Mouse (Mus musculus) lung, postnatal 0 days (tissue): ENCODE results near the gene Draxin. TPM values are rescaled to one million over a fixed set of nuclear protein-coding genes. Genes with fewer than 3 reads are reported as not detected.
A peak's percentile ranks its signal among the peaks of the same experiment; 100 is the strongest.

Experiments
- ATAC-seq: fragments of 200-750 bp; cut with Nextera tagmentation; 2 replicates; pipeline ENCODE4 v1.8.0; 2017; ENCODE audit warnings: moderate library complexity
- DNase-seq: peaks from one replicate; pipeline ENCODE4 v3.0.0-alpha.2; 2016; ENCODE audit warnings: low spot score
- H3K27ac ChIP-seq: fragments of 300-500 bp; sonication (generic); 2 replicates; pipeline ENCODE4 v1.5.1; 2014; ENCODE audit warnings: antibody characterized with exemption, mild to moderate bottlenecking, low read length, mixed read lengths
- H3K27me3 ChIP-seq: fragments of 300-500 bp; sonication (generic); replicated peaks from 2 replicates; pipeline ENCODE4 v1.6.1; 2014; ENCODE audit warnings: low read length, mixed read lengths; ENCODE audit not compliant: insufficient read depth
- H3K36me3 ChIP-seq: fragments of 300-500 bp; sonication (generic); 2 replicates; pipeline ENCODE4 v1.6.1; 2014; ENCODE audit warnings: low read length, mixed read lengths; ENCODE audit not compliant: insufficient read depth
- H3K4me1 ChIP-seq: fragments of 300-500 bp; sonication (generic); 2 replicates; pipeline ENCODE4 v1.6.1; 2014; ENCODE audit warnings: antibody characterized with exemption, low read depth, low read length, mixed read lengths; ENCODE audit not compliant: insufficient read depth
- H3K4me2 ChIP-seq: fragments of 300-500 bp; sonication (generic); replicated peaks from 2 replicates; pipeline ENCODE4 v1.6.1; 2014; ENCODE audit warnings: low read depth, mild to moderate bottlenecking, low read length, moderate library complexity, mixed read lengths
- H3K4me3 ChIP-seq: fragments of 300-500 bp; sonication (generic); 2 replicates; pipeline ENCODE4 v1.5.1; 2014; ENCODE audit warnings: low read depth, low read length
- H3K9ac ChIP-seq: fragments of 300-500 bp; sonication (generic); replicated peaks from 2 replicates; pipeline ENCODE4 v1.6.1; 2014; ENCODE audit warnings: low read depth, mild to moderate bottlenecking
- H3K9me3 ChIP-seq: fragments of 300-500 bp; sonication (generic); 2 replicates; pipeline ENCODE4 v1.6.1; 2016; ENCODE audit warnings: low read length, mixed read lengths
- CTCF ChIP-seq: IDR thresholded peaks from 2 replicates; pipeline ENCODE4 v1.5.1; 2016; ENCODE audit warnings: antibody characterized with exemption, mild to moderate bottlenecking
- EP300 ChIP-seq: IDR thresholded peaks from 2 replicates; pipeline ENCODE4 v1.6.1; 2016; ENCODE audit warnings: antibody characterized with exemption, mild to moderate bottlenecking, control low read depth
- WGBS: fragments of 180-500 bp; shearing (Covaris S2); extraction: QIAGEN DNeasy Blood & Tissue Kit; methylation state at CpG from one replicate; pipeline ENCODE4 v1.1.7; 2014; 5-methylcytosine and 5-hydroxymethylcytosine counted together
- polyA plus RNA-seq: library from polyadenylated mRNA; unstranded; fragments of >200 nt; fragmentation: Nextera tagmentation; extraction: Ambion mirVana; gene quantifications from 2 replicates; pipeline ENCODE4 v1.2.1, GENCODE M21; 2015

The Draxin gene
- polyA plus RNA-seq, 1 experiment from 2014 or later, result 0.06 TPM

DNA sequence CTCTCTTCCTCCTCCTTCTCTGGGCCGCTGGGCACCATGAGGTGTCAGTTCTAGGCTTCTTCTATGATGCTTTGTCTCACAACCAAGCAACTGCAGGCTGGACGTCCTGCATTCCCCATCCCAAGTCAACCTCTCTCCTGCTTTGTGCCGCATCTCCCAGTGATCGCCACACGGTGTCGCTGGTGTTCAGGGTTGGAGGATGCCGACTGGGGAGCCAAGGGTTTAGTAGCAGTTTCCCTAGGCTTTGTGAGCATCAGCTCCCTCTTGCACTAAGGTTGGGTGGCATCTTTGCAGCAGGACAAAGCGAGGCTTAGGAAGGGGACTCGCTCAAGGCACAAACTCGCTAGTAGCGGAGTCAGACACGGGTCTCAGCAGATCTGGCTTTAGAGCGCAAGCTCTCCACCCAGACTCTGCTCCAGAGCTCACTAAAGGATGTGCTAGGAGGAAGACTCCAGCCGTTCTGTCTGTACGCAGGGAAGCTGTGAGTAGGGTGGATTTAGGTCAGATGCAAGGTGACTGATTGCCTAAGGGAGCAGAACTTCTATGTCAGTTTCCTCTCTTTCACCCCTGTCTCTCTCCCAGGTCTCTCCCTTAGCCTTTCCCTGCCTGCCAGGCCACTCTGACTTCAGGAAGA, 15.6 kb downstream of the Draxin start:
- WGBS, result 5% methylated on average over 15 of the region's 15 CpGs
- Histone ChIP-seq H3K27ac (no peak overlapping the region), H3K4me1 (no peaks in the 10 kb centered on the region), H3K4me2 (no peak overlapping the region), H3K9me3 (no peaks in the 10 kb centered on the region), H3K36me3 (no peaks in the 10 kb centered on the region), H3K27me3 (0 out of 2 replicates have a peak, but pooled peaks cover 5% of the 10 kb centered on the region), H3K9ac (no peak overlapping the region), H3K4me3 (no peak overlapping the region)
- peak; percentile 80 for ATAC-seq
- TF ChIP-seq EP300 (no peak), CTCF (peak; percentile 100)
- DNase-seq, result peak; percentile 86

DNA sequence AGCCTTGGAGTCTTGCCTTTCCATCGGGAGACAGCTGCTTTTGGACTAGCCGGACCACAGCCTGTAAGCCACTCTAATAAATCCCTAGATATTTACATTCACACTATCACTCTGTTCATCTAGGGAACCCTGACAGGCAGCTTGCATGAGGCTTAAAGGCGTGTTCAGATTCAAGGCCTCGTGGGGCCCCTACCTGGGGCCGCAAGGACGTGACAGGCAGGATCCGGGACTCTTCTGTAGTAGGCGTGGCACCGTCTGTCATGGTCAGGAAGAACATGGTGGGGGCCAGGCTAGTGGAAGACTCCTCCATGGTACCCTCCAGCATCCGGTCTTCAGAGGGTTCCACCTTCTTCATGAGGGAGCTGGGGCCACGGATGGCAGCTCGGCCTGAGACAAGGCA, 18.0 kb downstream of the Draxin start:
- Histone ChIP-seq H3K4me1 (no peaks in the 10 kb centered on the region), H3K4me2 (no peak overlapping the region), H3K27ac (no peak overlapping the region), H3K9me3 (no peaks in the 10 kb centered on the region), H3K4me3 (no peak overlapping the region), H3K9ac (no peak overlapping the region), H3K36me3 (no peaks in the 10 kb centered on the region), H3K27me3 (0 out of 2 replicates have a peak, but pooled peaks cover 8% of the 10 kb centered on the region)
- WGBS, result 69% methylated on average over 12 of the region's 12 CpGs
- ATAC-seq (no peak), DNase-seq (no peak)
- TF ChIP-seq EP300 (no peak), CTCF (no peak)

DNA sequence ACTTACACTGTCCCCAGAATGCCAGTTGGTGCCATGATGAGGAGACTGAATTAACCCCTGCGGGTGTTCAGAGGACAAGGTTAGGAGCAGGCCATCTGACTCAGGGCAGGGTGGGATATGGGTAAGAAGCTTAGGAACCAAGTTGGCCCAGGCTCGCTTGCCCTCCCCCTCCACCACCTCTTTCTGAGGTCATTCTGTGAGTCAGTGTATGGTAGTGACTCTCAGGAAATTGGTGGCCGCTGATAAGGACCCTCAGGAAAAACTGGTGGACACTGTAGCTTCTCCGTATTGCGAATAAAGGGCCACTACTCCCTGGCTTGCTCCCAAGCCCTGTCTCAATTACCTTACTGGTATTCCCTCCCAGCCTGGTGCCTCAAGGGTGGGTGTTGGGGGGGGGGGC, 21.3 kb downstream of the Draxin start:
- TF ChIP-seq CTCF (no peak), EP300 (no peak)
- Histone ChIP-seq H3K9ac (no peak overlapping the region), H3K4me3 (no peak overlapping the region), H3K4me2 (no peak overlapping the region), H3K4me1 (no peaks in the 10 kb centered on the region), H3K27ac (no peak overlapping the region), H3K36me3 (no peaks in the 10 kb centered on the region), H3K27me3 (0 out of 2 replicates have a peak, but pooled peaks cover 3% of the 10 kb centered on the region), H3K9me3 (no peaks in the 10 kb centered on the region)
- ATAC-seq (peak; percentile 46; the same call in 1 of the 2 replicates), DNase-seq (no peak)
- 55% methylated on average over 5 of the region's 5 CpGs for WGBS

DNA sequence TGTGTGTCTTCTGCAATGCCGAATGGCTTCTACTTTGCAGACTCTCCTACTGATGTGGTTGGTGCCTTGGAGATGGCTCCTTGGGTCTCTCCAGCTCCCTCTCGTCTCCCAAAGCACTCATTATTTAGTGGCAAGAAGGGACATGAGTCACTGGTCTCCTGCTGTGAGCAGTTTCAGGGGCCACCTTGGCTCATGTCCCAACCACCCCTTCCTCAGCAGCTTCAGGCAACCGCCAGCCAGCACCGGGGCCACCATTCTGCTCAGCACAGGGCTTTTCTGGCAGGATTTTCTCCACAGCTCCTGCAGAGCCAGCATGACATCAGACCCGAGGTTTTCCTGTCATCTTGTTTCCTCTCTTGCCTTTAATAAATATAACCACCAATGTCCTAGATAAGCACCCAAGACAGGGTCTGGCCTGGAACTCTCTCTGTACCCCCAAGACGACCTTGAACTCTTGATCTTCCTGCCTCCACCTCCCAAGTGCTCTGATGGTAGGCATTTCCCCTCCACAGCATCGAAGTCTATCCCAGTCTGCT, 21.9 kb downstream of the Draxin start:
- H3K9me3 ChIP-seq, result no peaks in the 10 kb centered on the region
- no peak overlapping the region for H3K27ac ChIP-seq
- no peak overlapping the region for H3K4me3 ChIP-seq
- 0 out of 2 replicates have a peak, but pooled peaks cover 3% of the 10 kb centered on the region for H3K27me3 ChIP-seq
- DNase-seq (no peak), ATAC-seq (no peak)
- no peak for TF ChIP-seq CTCF
- TF ChIP-seq EP300, result no peak
- no peaks in the 10 kb centered on the region for H3K4me1 ChIP-seq
- 33% methylated on average over 7 of the region's 7 CpGs for whole genome bisulfite sequencing
- H3K9ac ChIP-seq, result no peak overlapping the region
- no peaks in the 10 kb centered on the region for H3K36me3 ChIP-seq
- no peak overlapping the region for H3K4me2 ChIP-seq

DNA sequence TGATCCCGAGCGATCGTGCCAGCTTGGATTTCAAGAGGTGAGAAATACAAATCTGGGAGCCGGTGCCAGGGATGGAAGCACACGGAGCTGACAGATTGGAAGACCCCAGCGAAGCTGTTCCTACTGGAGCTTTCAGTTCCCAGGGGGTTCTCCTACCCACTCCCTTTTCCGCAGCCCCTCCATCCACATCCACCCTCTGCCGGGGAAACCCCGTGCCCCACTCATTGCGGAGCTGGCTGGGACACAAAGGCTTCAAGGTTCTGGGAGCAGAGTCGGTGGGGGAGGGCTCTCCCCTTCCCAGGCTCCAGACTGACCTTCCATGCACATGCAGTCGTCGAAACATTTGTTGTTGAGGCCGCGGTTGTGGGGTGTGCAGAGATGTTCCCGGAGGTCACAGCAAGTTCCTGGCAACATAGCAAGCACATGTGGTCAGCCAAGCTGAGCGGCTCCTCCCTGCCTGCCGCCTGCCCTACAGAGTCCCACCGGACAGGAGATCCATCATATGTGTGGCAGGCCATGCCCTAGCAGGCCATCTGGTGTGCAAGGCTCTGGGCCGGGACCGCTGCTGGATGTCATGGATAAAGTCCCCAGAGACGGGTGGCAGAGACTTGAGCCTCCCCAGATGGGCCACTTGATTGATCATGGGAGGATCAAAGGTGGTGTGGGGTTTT, 22.7 kb downstream of the Draxin start:
- H3K27ac ChIP-seq, result no peak overlapping the region
- no peak overlapping the region for H3K9ac ChIP-seq
- H3K9me3 ChIP-seq, result no peaks in the 10 kb centered on the region
- 0 out of 2 replicates have a peak, but pooled peaks cover 3% of the 10 kb centered on the region for H3K27me3 ChIP-seq
- peak; percentile 26 for DNase-seq
- no peak overlapping the region for H3K4me3 ChIP-seq
- TF ChIP-seq EP300, result no peak
- no peak for TF ChIP-seq CTCF
- 28% methylated on average over 22 of the region's 22 CpGs for WGBS
- no peaks in the 10 kb centered on the region for H3K4me1 ChIP-seq
- no peak overlapping the region for H3K4me2 ChIP-seq
- peak; percentile 76 for ATAC-seq
- H3K36me3 ChIP-seq, result no peaks in the 10 kb centered on the region

DNA sequence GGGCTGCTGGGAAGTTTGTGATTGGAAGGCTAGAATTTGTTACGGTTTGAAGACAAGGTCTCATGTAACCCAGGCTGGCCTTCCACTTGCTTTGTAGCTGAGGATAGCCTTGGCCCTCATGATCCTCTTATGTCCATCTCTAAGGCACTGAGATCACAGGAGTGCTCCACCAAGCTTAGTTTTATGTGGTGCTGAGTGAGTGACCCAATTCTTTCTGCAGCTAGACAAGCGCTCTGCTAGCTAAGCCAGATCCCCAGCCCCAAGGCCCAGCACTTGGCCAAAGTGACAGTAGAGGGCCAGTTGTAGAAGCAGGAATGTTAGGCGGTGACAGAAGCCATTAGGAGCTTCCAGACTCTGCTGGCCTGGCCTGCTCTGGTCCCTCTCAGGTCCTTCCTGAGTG, 26.4 kb downstream of the Draxin start:
- DNase-seq (no peak), ATAC-seq (no peak)
- Histone ChIP-seq H3K36me3 (no peaks in the 10 kb centered on the region), H3K9ac (no peak overlapping the region), H3K9me3 (no peaks in the 10 kb centered on the region), H3K4me2 (no peak overlapping the region), H3K27me3 (0 out of 2 replicates have a peak, but pooled peaks cover 3% of the 10 kb centered on the region), H3K27ac (no peak overlapping the region), H3K4me3 (no peak overlapping the region), H3K4me1 (no peaks in the 10 kb centered on the region)
- WGBS, result 82% methylated on average over 3 of the region's 3 CpGs
- TF ChIP-seq CTCF, result no peak
- TF ChIP-seq EP300, result no peak
